9 mouse cellular contexts compared by ENCODE assay signal in the genomic region with DNA sequence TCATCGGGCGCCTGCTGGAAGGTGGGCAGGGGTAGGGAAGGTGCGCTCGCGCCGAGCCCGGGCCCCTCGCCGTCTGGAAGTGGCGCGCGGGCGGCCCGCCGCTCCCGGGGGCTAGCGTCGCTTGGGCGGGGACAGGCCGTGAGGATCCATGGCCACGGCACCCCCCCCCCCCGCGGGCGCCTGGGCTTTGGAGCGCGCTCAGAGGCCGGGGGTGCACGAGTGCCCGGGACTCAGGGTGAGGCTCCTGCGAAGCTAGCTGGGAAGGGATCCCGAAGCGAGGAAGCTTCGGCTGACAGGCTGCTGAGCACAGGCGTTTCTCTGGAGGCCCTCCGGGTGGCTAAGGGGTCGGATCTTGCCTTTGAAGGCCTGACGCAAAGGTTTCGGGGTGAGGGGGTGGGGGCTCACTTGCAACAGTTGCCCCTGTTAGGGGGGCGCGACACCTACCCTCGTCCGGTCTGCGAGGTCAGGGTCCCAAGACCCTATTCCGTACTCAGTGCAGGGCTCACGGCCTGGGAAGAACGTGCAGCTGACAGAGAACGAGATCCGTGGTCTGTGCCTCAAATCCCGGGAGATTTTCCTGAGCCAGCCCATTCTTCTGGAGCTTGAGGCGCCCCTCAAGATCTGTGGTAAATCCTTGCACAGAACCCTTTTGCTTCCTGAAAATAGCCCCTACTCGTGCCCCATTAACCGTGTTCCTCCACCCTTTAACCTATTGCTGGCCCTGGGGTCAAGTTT. TPM values are rescaled to one million over a fixed set of nuclear protein-coding genes. Genes with fewer than 3 reads are reported as not detected.
A peak's percentile ranks its signal among the peaks of the same experiment; 100 is the strongest.
DNase-seq lines count a peak whose midpoint lies in the region; ATAC-seq and TF ChIP-seq lines count a peak whose summit lies in the region.
"Had no signal": no experiment of that assay in that cellular context is flagged by ENCODE, and none has a peak within 500 bp of the region (broad histone marks: within the 10 kb centered on the region; RNA-seq: fewer than 3 reads in every experiment).

No protein-coding gene starts in this region.

- DNase-seq in heart, postnatal 36 days = no peak
- DNase-seq in adrenal gland, postnatal 25 days = no peak
- no peak for DNase-seq in frontal cortex, postnatal 10 days (ENCODE audit: low spot score in 2 of 2)
- DNase-seq in left cerebral cortex, postnatal 25 days (ENCODE audit: low spot score in 2 of 2) = no peak

- peaks cover 32% of the 10 kb centered on the region for H3K4me1 ChIP-seq in heart, embryonic 11.5 days (ENCODE audit: control insufficient read depth, insufficient read depth, low read length)
- peaks cover 89% of the 10 kb centered on the region for H3K4me1 ChIP-seq in E14TG2a.4 (replicated peaks; ENCODE audit: low read depth, low read length)
- peaks cover 52% of the 10 kb centered on the region for H3K4me1 ChIP-seq in erythroblast, embryonic 14.5 days (ENCODE audit: control insufficient read depth)
- H3K4me1 ChIP-seq in limb, embryonic 15.5 days = peaks cover 56% of the 10 kb centered on the region

- H3K9ac ChIP-seq in heart, embryonic 11.5 days (ENCODE audit: low read depth, low read length) = peak overlapping the region; percentile 93
- H3K9ac ChIP-seq in limb, embryonic 15.5 days = peak overlapping the region; percentile 96

- peak overlapping the region; percentile 89 for H3K4me2 ChIP-seq in heart, embryonic 11.5 days
- peak overlapping the region; percentile 76 for H3K4me2 ChIP-seq in limb, embryonic 15.5 days

- intact Hi-C loops in heart, postnatal 36 days (cut with DNase I) = loop anchor here (1.0 kb wide), 1 partner anchor 43 kb away; no protein-coding TSS in a partner anchor
- intact Hi-C loops in left cerebral cortex, postnatal 25 days (cut with DNase I) = loop anchor here (1.0 to 2.0 kb wide), 2 partner anchors 9 to 24 kb away; partner anchors contain the start of gene Rad9a

- no peaks in the 10 kb centered on the region for H3K9me3 ChIP-seq in heart, embryonic 11.5 days (replicated peaks; ENCODE audit: control insufficient read depth, low read length)
- no peaks in the 10 kb centered on the region for H3K9me3 ChIP-seq in E14TG2a.4 (ENCODE audit: low read length)
- no peaks in the 10 kb centered on the region for H3K9me3 ChIP-seq in erythroblast, embryonic 14.5 days (ENCODE audit: control insufficient read depth, low read length)
- no peaks in the 10 kb centered on the region for H3K9me3 ChIP-seq in limb, embryonic 15.5 days

- peak overlapping the region; percentile 61 for H3K4me3 ChIP-seq in heart, embryonic 11.5 days (ENCODE audit: low read depth, low read length)
- peak overlapping the region; percentile 98 for H3K4me3 ChIP-seq in E14TG2a.4 (replicated peaks; ENCODE audit: low read length)
- peak overlapping the region; percentile 86 for H3K4me3 ChIP-seq in erythroblast, embryonic 14.5 days (replicated peaks)
- peak overlapping the region; percentile 89 for H3K4me3 ChIP-seq in limb, embryonic 15.5 days

- peak overlapping the region; percentile 87 for H3K27ac ChIP-seq in heart, embryonic 11.5 days (ENCODE audit: low read depth, low read length)
- H3K27ac ChIP-seq in limb, embryonic 15.5 days = peak overlapping the region; percentile 98

- TF ChIP-seq CTCF in E14TG2a.4 (conservative IDR thresholded peaks at IDR 0.05; ENCODE audit: low read length) = no peak

- peaks cover 20% of the 10 kb centered on the region for H3K36me3 ChIP-seq in heart, embryonic 11.5 days (ENCODE audit: control insufficient read depth, insufficient read depth, low read length)
- H3K36me3 ChIP-seq in E14TG2a.4 (ENCODE audit: insufficient read depth, low read length) = peaks cover 47% of the 10 kb centered on the region
- peaks cover 45% of the 10 kb centered on the region for H3K36me3 ChIP-seq in erythroblast, embryonic 14.5 days (ENCODE audit: control insufficient read depth)
- peaks cover 42% of the 10 kb centered on the region for H3K36me3 ChIP-seq in limb, embryonic 15.5 days

- peak; percentile 55 for ATAC-seq in heart, embryonic 11.5 days (replicated peaks; ENCODE audit: insufficient number of reproducible peaks, low FRiP score, low TSS enrichment)
- ATAC-seq in limb, embryonic 15.5 days (ENCODE audit: insufficient number of reproducible peaks, low FRiP score, low TSS enrichment, low read depth) = peak; percentile 16

- under 1% methylated on average over 50 of the region's 52 CpGs for WGBS in heart, embryonic 11.5 days (ENCODE audit: insufficient replicate concordance)
- under 1% methylated on average over 48 of the region's 52 CpGs for WGBS in limb, embryonic 15.5 days

- no peaks in the 10 kb centered on the region for H3K27me3 ChIP-seq in heart, embryonic 11.5 days (ENCODE audit: control insufficient read depth, insufficient read depth, low read length)
- no peaks in the 10 kb centered on the region for H3K27me3 ChIP-seq in E14TG2a.4 (ENCODE audit: insufficient read depth, low read length)
- H3K27me3 ChIP-seq in erythroblast, embryonic 14.5 days (ENCODE audit: control insufficient read depth) = no peaks in the 10 kb centered on the region
- no peaks in the 10 kb centered on the region for H3K27me3 ChIP-seq in limb, embryonic 15.5 days
- H3K27me3 ChIP-seq: Patski had no signal

RNA-seq across cellular contexts. Expression of gene Ppp1ca, which starts 0.6 kb away (rescaled TPM):
- polyA plus RNA-seq in heart, embryonic 11.5 days (2014; fragmentation: Nextera tagmentation; extraction: Ambion mirVana) = 749 and 760 TPM in 2 replicates
- total RNA-seq in heart, postnatal 36 days (2021) = 100 to 1,000 TPM; 326 to 332 TPM
- polyA plus RNA-seq in erythroblast, embryonic 14.5 days (2012) = 42.7 and 52.0 TPM in 2 replicates
- 759 and 834 TPM in 2 replicates for polyA plus RNA-seq in limb, embryonic 15.5 days (2015; fragmentation: Nextera tagmentation; extraction: Ambion mirVana)
- total RNA-seq in adrenal gland, postnatal 25 days (2021) = 373 and 392 TPM in 2 replicates
- 100 to 1,000 TPM; 318 to 320 TPM for total RNA-seq in left cerebral cortex, postnatal 25 days (2021)

RNA-seq across cellular contexts. Expression of gene Tbc1d10c, which starts 1.3 kb away (rescaled TPM):
- 1.0 and 1.3 TPM in 2 replicates for polyA plus RNA-seq in heart, embryonic 11.5 days (2014; fragmentation: Nextera tagmentation; extraction: Ambion mirVana)
- total RNA-seq in heart, postnatal 36 days (2021) = 10 to 100 TPM in 1 of 2 experiments, 1 to 10 TPM in 1; 6.6 to 11.1 TPM
- 0.18 and 0.22 TPM in 2 replicates for polyA plus RNA-seq in erythroblast, embryonic 14.5 days (2012)
- 3.9 and 4.5 TPM in 2 replicates for polyA plus RNA-seq in limb, embryonic 15.5 days (2015; fragmentation: Nextera tagmentation; extraction: Ambion mirVana)
- total RNA-seq in adrenal gland, postnatal 25 days (2021) = 1.0 TPM in 1 of 2 replicates, not detected in the other
- 1 to 10 TPM; 1.3 to 2.0 TPM for total RNA-seq in left cerebral cortex, postnatal 25 days (2021)

RNA-seq across cellular contexts. Expression of gene Rad9a, which starts 9.0 kb away (rescaled TPM):
- 20.6 and 24.1 TPM in 2 replicates for polyA plus RNA-seq in heart, embryonic 11.5 days (2014; fragmentation: Nextera tagmentation; extraction: Ambion mirVana)
- total RNA-seq in heart, postnatal 36 days (2021) = 1 to 10 TPM; 5.2 to 5.3 TPM
- 2.6 and 3.9 TPM in 2 replicates for polyA plus RNA-seq in erythroblast, embryonic 14.5 days (2012)
- 31.6 and 33.5 TPM in 2 replicates for polyA plus RNA-seq in limb, embryonic 15.5 days (2015; fragmentation: Nextera tagmentation; extraction: Ambion mirVana)
- total RNA-seq in adrenal gland, postnatal 25 days (2021) = 10.1 and 10.8 TPM in 2 replicates
- total RNA-seq in left cerebral cortex, postnatal 25 days (2021) = 1 to 10 TPM; 6.9 to 8.0 TPM

RNA-seq across cellular contexts. Expression of gene Carns1, which starts 17.1 kb away (rescaled TPM):
- 2.1 and 2.8 TPM in 2 replicates for polyA plus RNA-seq in heart, embryonic 11.5 days (2014; fragmentation: Nextera tagmentation; extraction: Ambion mirVana)
- 10 to 100 TPM; 29.4 to 33.7 TPM for total RNA-seq in heart, postnatal 36 days (2021)
- polyA plus RNA-seq in erythroblast, embryonic 14.5 days (2012) = not detected in 2 replicates
- polyA plus RNA-seq in limb, embryonic 15.5 days (2015; fragmentation: Nextera tagmentation; extraction: Ambion mirVana) = 1.8 and 2.7 TPM in 2 replicates
- 2.6 and 4.1 TPM in 2 replicates for total RNA-seq in adrenal gland, postnatal 25 days (2021)
- 1 to 10 TPM; 6.6 to 8.7 TPM for total RNA-seq in left cerebral cortex, postnatal 25 days (2021)

RNA-seq across cellular contexts. Expression of gene Clcf1, which starts 21.6 kb away (rescaled TPM):
- polyA plus RNA-seq in heart, embryonic 11.5 days (2014; fragmentation: Nextera tagmentation; extraction: Ambion mirVana) = 1.2 and 2.5 TPM in 2 replicates
- total RNA-seq in heart, postnatal 36 days (2021) = 1 to 10 TPM in 1 of 2 experiments, under 1 TPM in 1; 0.51 to 1.2 TPM
- not detected in 2 replicates for polyA plus RNA-seq in erythroblast, embryonic 14.5 days (2012)
- polyA plus RNA-seq in limb, embryonic 15.5 days (2015; fragmentation: Nextera tagmentation; extraction: Ambion mirVana) = 8.1 and 8.4 TPM in 2 replicates
- total RNA-seq in adrenal gland, postnatal 25 days (2021) = 11.0 and 14.5 TPM in 2 replicates
- 1 to 10 TPM in 1 of 2 experiments, under 1 TPM in 1; 0.96 to 1.2 TPM for total RNA-seq in left cerebral cortex, postnatal 25 days (2021)
